ENCODE assay signal across 11 mouse cellular contexts in genomic region chr5:150408979-150409378, GRCm38 (mm10).
DNase-seq lines count a peak whose midpoint lies in the region; ATAC-seq lines count a peak whose summit lies in the region.
"Had no signal": no experiment of that assay in that cellular context is flagged by ENCODE, and none has a peak within 500 bp of the region (broad histone marks: within the 10 kb centered on the region; RNA-seq: fewer than 3 reads in every experiment).

No protein-coding gene starts in this region.

- H3K27ac ChIP-seq in lung, embryonic 15.5 days: no peak overlapping the region
- H3K27ac ChIP-seq in intestine, embryonic 15.5 days: peak overlapping the region; percentile 37; the same call in 1 of the 2 replicates
- H3K27ac ChIP-seq: left cerebral cortex, adult 2 months had no signal

- no peak for DNase-seq in lung, postnatal 25 days (ENCODE audit: low spot score)
- DNase-seq in embryo, embryonic 11 days: peak; percentile 61
- DNase-seq in mesoderm, embryonic 11.5 days (ENCODE audit: low read depth, low spot score): peak; percentile 64
- DNase-seq in adrenal gland, postnatal 14 days: no peak
- DNase-seq in gastrocnemius, postnatal 10 days: no peak
- DNase-seq: right cerebral cortex, postnatal 14 days; thymus, adult 18-20 months had no signal

- H3K36me3 ChIP-seq in lung, embryonic 15.5 days: no peaks in the 10 kb centered on the region
- H3K36me3 ChIP-seq in intestine, embryonic 15.5 days: no peaks in the 10 kb centered on the region

- WGBS in lung, embryonic 15.5 days: 57% methylated on average over 8 of the region's 8 CpGs
- WGBS in intestine, embryonic 15.5 days: 62% methylated on average over 8 of the region's 8 CpGs

- H3K4me3 ChIP-seq in lung, embryonic 15.5 days: no peak overlapping the region
- no peak overlapping the region for H3K4me3 ChIP-seq in intestine, embryonic 15.5 days (replicated peaks)
- H3K4me3 ChIP-seq: left cerebral cortex, adult 2 months had no signal

- no peak overlapping the region for H3K9ac ChIP-seq in lung, embryonic 15.5 days
- no peak overlapping the region for H3K9ac ChIP-seq in intestine, embryonic 15.5 days

- H3K27me3 ChIP-seq in lung, embryonic 15.5 days: no peaks in the 10 kb centered on the region
- H3K27me3 ChIP-seq in intestine, embryonic 15.5 days (replicated peaks): no peaks in the 10 kb centered on the region
- H3K27me3 ChIP-seq: Patski had no signal

- no peak overlapping the region for H3K4me2 ChIP-seq in lung, embryonic 15.5 days
- H3K4me2 ChIP-seq in intestine, embryonic 15.5 days (replicated peaks): no peak overlapping the region

- 0 out of 2 replicates have a peak, but pooled peaks cover 3% of the 10 kb centered on the region for H3K4me1 ChIP-seq in lung, embryonic 15.5 days
- peaks cover 11% of the 10 kb centered on the region; the same call in 1 of the 2 replicates for H3K4me1 ChIP-seq in intestine, embryonic 15.5 days (replicated peaks)

- no peaks in the 10 kb centered on the region for H3K9me3 ChIP-seq in lung, embryonic 15.5 days
- no peaks in the 10 kb centered on the region for H3K9me3 ChIP-seq in intestine, embryonic 15.5 days

- ATAC-seq in lung, embryonic 15.5 days (ENCODE audit: borderline replicate concordance, extremely low read depth, low FRiP score, low TSS enrichment): peak; percentile 55; the same call in 1 of the 2 replicates
- ATAC-seq in intestine, embryonic 15.5 days: peak; percentile 34; the same call in 1 of the 2 replicates
- ATAC-seq: Patski had no signal

Comparison
In these comparisons a context has a peak if more than half of its experiments do, and no peak if none do; other contexts are left out.
1. DNase-seq: peak in embryo, embryonic 11 days (single experiment) and mesoderm, embryonic 11.5 days (single experiment); none in lung, postnatal 25 days (single experiment), adrenal gland, postnatal 14 days (single experiment) and gastrocnemius, postnatal 10 days (single experiment).